Mouse (Mus musculus) megakaryocyte, embryonic 14.5 days (primary cell): ENCODE results near the gene Il12rb1.

Experiments
- FLI1 ChIP-seq: IDR thresholded peaks from 2 replicates; pipeline ENCODE4 v1.6.1; 2012; ENCODE audit warnings: low read length, inconsistent platforms, mixed read lengths
- GATA1 ChIP-seq: IDR thresholded peaks from 3 replicates; pipeline ENCODE4 v1.6.1; 2012; ENCODE audit warnings: mixed read lengths, low read length, inconsistent platforms, borderline replicate concordance

- no peak for TF ChIP-seq GATA1
- no peak for TF ChIP-seq FLI1
Observed at GRCm38 (mm10) chr8:70789046-70789445, 19.2 kb upstream of the Il12rb1 start.
